Mouse (Mus musculus) gastrocnemius, postnatal 4 days (tissue): Measurements from ENCODE around the gene Glrb. TPM values are rescaled to one million over a fixed set of nuclear protein-coding genes. Genes with fewer than 3 reads are reported as not detected.
A peak's percentile ranks its signal among the peaks of the same experiment; 100 is the strongest.

ENCODE experiments used
- DNase-seq, 2 experiments: peaks; one replicate each; pipeline ENCODE4 v3.0.0; 2021 to 2022; ENCODE audit warnings: low spot score in 2 of 2, mixed read lengths in 2 of 2
- total RNA-seq, 2 experiments: library from RNA; stranded (reverse); gene quantifications; 2 replicates each; pipeline ENCODE4 v1.2.3; 2021

Gene Glrb
- total RNA-seq, 2 experiments from 2014 or later: 0.93 to 1.2 TPM

GRCm38 (mm10) chr3:80837583-80837982 lies 75.9 kb downstream of the Glrb start:
- no peak for DNase-seq

GRCm38 (mm10) chr3:80823975-80824374 lies 89.5 kb downstream of the Glrb start:
- no peak for DNase-seq

- no peak for DNase-seq
These were observed 94.8 kb downstream of the Glrb start for GRCm38 (mm10) chr3:80818619-80819018.

- DNase-seq: no peak
These were observed 99.7 kb downstream of the Glrb start for GRCm38 (mm10) chr3:80813734-80814133.

GRCm38 (mm10) chr3:80812237-80812636 lies 101.2 kb downstream of the Glrb start:
- DNase-seq: no peak

GRCm38 (mm10) chr3:80805327-80805726 lies 108.1 kb downstream of the Glrb start:
- no peak for DNase-seq

- no peak for DNase-seq
These were observed 109.6 kb downstream of the Glrb start for GRCm38 (mm10) chr3:80803811-80804210.

GRCm38 (mm10) chr3:80803211-80803610 lies 110.2 kb downstream of the Glrb start:
- DNase-seq: no peak

- DNase-seq: peak; percentile 19 to 75
These were observed 110.8 kb downstream of the Glrb start, which contains the start of gene Gria2 for GRCm38 (mm10) chr3:80802596-80803081. TSS of gene Gria2 (minus strand) at chr3:80802835.

GRCm38 (mm10) chr3:80801827-80802310 lies 111.6 kb downstream of the Glrb start:
- DNase-seq: no peak

GRCm38 (mm10) chr3:80800995-80801826 lies 112.2 kb downstream of the Glrb start:
- no peak for DNase-seq

- peak in 1 of 2 experiments; percentile 15 for DNase-seq
These were observed 113.0 kb downstream of the Glrb start for GRCm38 (mm10) chr3:80800299-80800994.

- no peak for DNase-seq
These were observed 115.5 kb downstream of the Glrb start for GRCm38 (mm10) chr3:80797935-80798334.

GRCm38 (mm10) chr3:80796764-80797163 lies 116.7 kb downstream of the Glrb start:
- DNase-seq: no peak

GRCm38 (mm10) chr3:80795284-80795683 lies 118.2 kb downstream of the Glrb start:
- no peak for DNase-seq

Other genes with a start within 250 kb of the Glrb start
- gene Gria2, start 110.8 kb downstream of the Glrb start, total RNA-seq: under 1 TPM; 0.34 to 0.49 TPM
- gene Pdgfc, start 122.8 kb upstream of the Glrb start, total RNA-seq: 10 to 100 TPM; 10.4 to 11.3 TPM